Mouse (Mus musculus) gastrocnemius, postnatal 14 days (tissue): ENCODE results near the gene Pphln1. TPM values are rescaled to one million over a fixed set of nuclear protein-coding genes. Genes with fewer than 3 reads are reported as not detected.

Source experiments
- DNase-seq: peaks from one replicate; pipeline ENCODE4 v3.0.0; 2021; ENCODE audit warnings: mixed read lengths
- intact Hi-C: fragments of 180-260 bp; cut with DNase I; formaldehyde crosslinking; loops from one replicate; pipeline ENCODE4 v1.15.1; 2025; ENCODE audit warnings: low total_unique reads
- total RNA-seq, 2 experiments: library from RNA; stranded (reverse); gene quantifications; 2 replicates each; pipeline ENCODE4 v1.2.3; 2021

The Pphln1 gene
- total RNA-seq, 2 experiments from 2014 or later: 16.3 to 16.5 TPM

DNA sequence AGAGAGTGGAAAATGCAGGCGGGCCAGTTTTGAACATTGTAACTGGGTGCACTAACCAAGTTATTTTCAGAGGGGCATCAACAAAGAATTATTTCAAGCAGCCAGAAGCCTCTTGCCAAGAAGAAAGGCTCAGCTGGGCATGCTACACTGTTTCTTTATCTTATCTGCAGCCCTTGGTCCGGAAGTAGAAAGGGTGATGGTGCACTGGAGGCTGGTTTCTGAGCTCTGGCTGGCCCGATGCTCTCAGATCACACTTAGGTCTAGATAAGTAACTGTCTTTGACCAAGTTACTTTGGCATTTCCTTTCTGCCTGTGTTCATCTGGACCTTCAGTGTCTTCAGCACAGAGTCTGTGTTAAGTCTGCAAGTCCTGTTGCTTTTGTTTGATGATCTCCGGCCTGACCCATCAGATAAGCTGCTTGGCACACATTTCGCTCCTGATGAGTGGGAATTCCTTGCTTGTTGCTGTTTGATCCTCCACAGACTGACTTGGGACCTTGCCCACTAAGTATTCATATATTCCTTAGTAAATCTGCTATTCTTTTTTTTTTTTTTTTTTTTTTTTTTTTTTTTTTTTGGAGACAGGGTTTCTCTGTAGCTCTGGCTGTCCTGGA is 127.3 kb downstream of the Pphln1 start:
- no peak for DNase-seq
- intact Hi-C loops: no loop called here

- intact Hi-C loops: no loop called here
- DNase-seq: peak; percentile 19
Measured at GRCm38 (mm10) chr15:93529831-93530702, 131.9 kb downstream of the Pphln1 start.

DNA sequence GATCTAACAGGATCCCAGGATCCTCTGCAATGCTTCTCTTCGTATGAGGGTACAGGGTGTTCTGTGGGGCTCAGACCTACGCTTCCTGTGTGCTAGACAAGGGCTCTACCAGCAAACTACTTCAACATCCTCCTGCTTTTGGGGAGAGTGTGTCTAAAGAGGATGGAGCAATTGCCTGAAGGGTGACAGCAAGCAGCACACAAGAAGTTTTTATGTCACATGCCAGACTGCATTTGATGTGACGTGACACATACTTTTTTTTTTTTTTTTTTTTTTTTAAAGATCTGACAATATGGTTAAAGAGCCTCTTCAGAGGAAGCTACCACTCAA is 132.5 kb downstream of the Pphln1 start:
- no peak for DNase-seq
- intact Hi-C loops: no loop called here

DNA sequence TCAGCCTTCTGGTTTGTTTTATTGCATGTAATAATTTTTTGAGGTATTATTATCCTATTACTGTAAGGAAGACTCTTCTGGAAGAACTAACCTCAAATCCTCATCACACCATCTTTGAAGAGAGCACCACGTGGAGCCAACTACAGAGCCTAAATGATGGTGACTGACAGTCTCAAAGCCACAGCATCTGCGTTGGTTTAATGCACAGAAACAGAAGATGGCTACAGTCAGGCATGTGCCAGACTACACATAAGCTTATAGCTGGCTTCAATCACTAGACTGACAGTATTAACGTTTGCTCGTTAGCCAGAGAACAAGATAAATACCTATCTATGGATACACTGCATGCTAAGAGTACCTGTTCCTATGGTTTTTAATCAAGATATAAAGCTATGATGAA is 138.0 kb downstream of the Pphln1 start:
- intact Hi-C loops: no loop called here
- DNase-seq: no peak

- intact Hi-C loops: no loop called here
- DNase-seq: no peak
Measured at GRCm38 (mm10) chr15:93537745-93538144, 139.6 kb downstream of the Pphln1 start.

DNA sequence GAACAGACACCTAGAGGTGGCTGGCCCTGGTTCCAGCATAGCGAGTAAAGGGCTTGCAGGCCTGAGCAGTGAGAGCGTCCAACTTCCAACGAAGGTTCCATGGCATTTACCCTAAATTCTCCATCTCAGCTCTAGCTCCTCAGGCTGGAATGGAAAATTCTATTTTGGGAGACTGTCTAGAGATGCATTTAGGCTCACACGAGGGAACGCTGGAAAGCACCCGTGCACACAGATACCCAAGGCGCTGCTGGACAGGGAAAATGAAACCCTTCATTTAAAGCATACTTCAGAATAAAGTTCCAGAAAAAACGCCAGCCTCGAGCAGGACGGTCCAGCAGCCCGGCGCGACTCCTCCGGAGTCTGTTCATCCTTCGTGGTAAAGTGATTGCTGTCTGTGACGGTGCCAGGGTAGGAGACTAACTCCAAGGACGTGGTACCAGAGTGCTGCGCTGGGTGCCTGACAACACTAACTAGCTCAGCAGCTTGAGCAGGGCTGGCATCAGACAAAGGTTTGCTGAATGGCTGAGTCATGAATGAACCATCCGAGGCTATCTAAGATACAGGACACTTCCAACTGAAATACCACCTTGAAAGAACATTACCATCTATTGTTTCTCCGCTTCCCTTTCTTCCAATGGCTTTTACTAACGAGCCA is 140.5 kb downstream of the Pphln1 start:
- DNase-seq: no peak
- intact Hi-C loops: no loop called here

- no peak for DNase-seq
- intact Hi-C loops: no loop called here
Measured at GRCm38 (mm10) chr15:93539415-93539814, 141.3 kb downstream of the Pphln1 start.

Other genes starting within 250 kb of the Pphln1 start
- gene Gxylt1, start 123.2 kb upstream of the Pphln1 start, total RNA-seq: 1 to 10 TPM; 5.9 to 6.8 TPM
- 10 to 100 TPM; 10.9 to 14.1 TPM for gene Yaf2, start 61.4 kb upstream of the Pphln1 start, total RNA-seq
- 10 to 100 TPM; 67.7 to 72.1 TPM for gene Zcrb1, start within 50 bp of the Pphln1 start, total RNA-seq
- gene Prickle1, start 197.5 kb downstream of the Pphln1 start, total RNA-seq: 1 to 10 TPM; 6.0 TPM